Mouse (Mus musculus) hindbrain, embryonic 12.5 days (tissue): ENCODE data around the gene Lmo7. TPM values are rescaled to one million over a fixed set of nuclear protein-coding genes. Genes with fewer than 3 reads are reported as not detected.

Experiments used
- ATAC-seq: fragments of 200-750 bp; cut with Nextera tagmentation; 2 replicates; pipeline ENCODE4 v1.8.0; 2017; ENCODE audit warnings: moderate TSS enrichment; ENCODE audit not compliant: low FRiP score
- H3K27ac ChIP-seq: fragments of 300-500 bp; sonication (generic); 2 replicates; pipeline ENCODE4 v1.5.1; 2016; ENCODE audit warnings: mild to moderate bottlenecking
- H3K27me3 ChIP-seq: fragments of 300-500 bp; sonication (generic); 2 replicates; pipeline ENCODE4 v1.6.1; 2016; ENCODE audit warnings: mild to moderate bottlenecking
- H3K36me3 ChIP-seq: fragments of 300-500 bp; sonication (generic); 2 replicates; pipeline ENCODE4 v1.6.1; 2016; ENCODE audit warnings: mild to moderate bottlenecking
- H3K4me1 ChIP-seq: fragments of 300-500 bp; sonication (generic); 2 replicates; pipeline ENCODE4 v1.6.1; 2016
- H3K4me2 ChIP-seq: fragments of 300-500 bp; sonication (generic); replicated peaks from 2 replicates; pipeline ENCODE4 v1.6.1; 2016; ENCODE audit warnings: mild to moderate bottlenecking
- H3K4me3 ChIP-seq: fragments of 300-500 bp; sonication (generic); 2 replicates; pipeline ENCODE4 v1.5.1; 2016; ENCODE audit warnings: mild to moderate bottlenecking
- H3K9ac ChIP-seq: fragments of 300-500 bp; sonication (generic); 2 replicates; pipeline ENCODE4 v1.6.1; 2016; ENCODE audit warnings: mild to moderate bottlenecking, moderate library complexity
- H3K9me3 ChIP-seq: fragments of 300-500 bp; sonication (generic); replicated peaks from 2 replicates; pipeline ENCODE4 v1.6.1; 2016; ENCODE audit warnings: mild to moderate bottlenecking
- WGBS: fragments of 180-500 bp; shearing (Covaris S2); methylation state at CpG from one replicate; pipeline ENCODE4 v1.1.7; 2016; 5-methylcytosine and 5-hydroxymethylcytosine counted together
- polyA plus RNA-seq: library from polyadenylated mRNA; unstranded; fragments of >200 nt; fragmentation: Nextera tagmentation; extraction: Ambion mirVana; gene quantifications from 2 replicates; pipeline ENCODE4 v1.2.1, GENCODE M21; 2016

Gene Lmo7
- polyA plus RNA-seq, 1 experiment from 2014 or later, result 4.2 TPM

DNA sequence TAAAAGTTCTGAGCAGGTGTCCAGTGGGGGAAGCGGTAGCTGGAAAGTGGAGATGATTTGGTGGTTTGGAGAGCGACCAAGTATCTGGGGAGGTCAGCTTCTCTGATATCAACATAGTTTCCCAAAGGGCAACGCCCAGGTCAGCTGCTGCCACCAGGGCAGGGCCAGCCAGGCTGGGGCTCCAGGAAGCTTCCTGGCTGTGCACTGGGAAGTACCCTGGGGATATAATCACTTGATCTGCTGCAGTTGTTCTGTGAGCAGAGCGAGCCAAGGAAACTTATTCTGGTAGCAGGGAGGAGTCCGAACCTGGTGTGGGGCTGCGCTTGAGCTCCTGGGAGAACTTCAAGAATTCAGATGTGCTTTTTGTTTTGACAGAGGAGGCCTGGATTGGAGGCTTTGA is 139.4 kb downstream of the Lmo7 start:
- H3K27ac ChIP-seq, result no peak overlapping the region
- no peak overlapping the region for H3K4me2 ChIP-seq
- no peaks in the 10 kb centered on the region for H3K27me3 ChIP-seq
- H3K36me3 ChIP-seq, result no peaks in the 10 kb centered on the region
- no peak overlapping the region for H3K9ac ChIP-seq
- H3K4me1 ChIP-seq, result no peaks in the 10 kb centered on the region
- H3K4me3 ChIP-seq, result no peak overlapping the region
- H3K9me3 ChIP-seq, result no peaks in the 10 kb centered on the region
- ATAC-seq, result no peak
- 80% methylated on average over 6 of the region's 6 CpGs for WGBS

DNA sequence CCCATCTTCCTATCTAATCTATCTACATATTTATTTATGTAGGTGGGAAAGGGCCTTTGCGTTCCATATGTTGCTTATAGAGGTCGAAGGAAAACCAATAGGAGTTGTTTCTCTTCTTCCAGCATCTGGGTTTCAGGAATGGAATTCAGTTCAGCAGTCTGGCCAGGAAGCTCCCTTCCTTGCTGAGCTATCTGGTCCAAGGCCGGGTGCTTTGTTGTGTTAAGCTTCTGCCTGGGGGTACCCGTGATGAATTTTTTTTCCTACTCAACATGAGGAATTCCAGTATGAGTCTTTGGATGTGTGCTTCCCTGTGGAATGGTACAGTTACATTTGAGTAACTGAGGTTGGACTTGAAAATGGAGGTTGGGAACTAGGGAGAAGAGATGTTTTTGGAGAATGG is 139.9 kb downstream of the Lmo7 start:
- no peak for ATAC-seq
- Histone ChIP-seq H3K36me3 (no peaks in the 10 kb centered on the region), H3K4me2 (no peak overlapping the region), H3K9me3 (no peaks in the 10 kb centered on the region), H3K4me1 (no peaks in the 10 kb centered on the region), H3K4me3 (no peak overlapping the region), H3K27ac (no peak overlapping the region), H3K27me3 (no peaks in the 10 kb centered on the region), H3K9ac (no peak overlapping the region)
- WGBS, result 76% methylated on average over 4 of the region's 4 CpGs

DNA sequence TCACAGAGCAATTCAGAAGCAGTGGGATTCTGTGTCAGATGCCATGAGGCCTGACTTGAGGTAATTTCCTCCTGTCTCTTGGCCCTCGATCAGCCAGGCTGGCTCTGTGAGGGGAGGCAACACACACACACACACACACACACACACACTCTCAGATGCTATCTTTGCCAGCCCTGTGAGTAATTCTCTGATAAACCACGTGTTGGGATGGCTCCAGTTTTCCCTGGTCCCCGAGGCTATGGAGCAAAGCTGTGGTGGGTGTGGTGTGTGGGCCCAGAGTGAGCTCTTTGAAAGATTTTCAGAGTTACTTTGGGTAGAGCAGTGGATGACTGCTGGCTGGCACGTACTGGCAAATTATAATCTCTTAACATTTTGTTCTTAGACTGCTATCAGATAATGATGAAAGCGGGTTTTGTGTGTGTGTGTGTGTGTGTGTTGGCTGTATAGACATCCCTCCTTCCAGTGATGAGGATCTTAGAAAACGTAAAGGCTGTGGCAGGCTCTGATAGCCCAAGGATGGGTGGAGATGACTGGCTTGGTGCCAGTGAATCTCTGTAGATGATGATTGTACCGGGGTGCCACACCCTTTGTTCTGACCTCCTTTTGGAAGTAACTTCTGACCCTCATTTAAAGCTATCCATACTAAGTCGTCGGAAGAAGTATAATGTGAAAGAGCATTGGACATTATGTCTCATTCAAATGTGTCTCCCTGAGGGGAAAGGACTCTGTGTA is 140.6 kb downstream of the Lmo7 start:
- H3K9ac ChIP-seq, result no peak overlapping the region
- H3K4me3 ChIP-seq, result no peak overlapping the region
- no peaks in the 10 kb centered on the region for H3K4me1 ChIP-seq
- H3K4me2 ChIP-seq, result no peak overlapping the region
- H3K27me3 ChIP-seq, result no peaks in the 10 kb centered on the region
- no peaks in the 10 kb centered on the region for H3K9me3 ChIP-seq
- no peak for ATAC-seq
- H3K36me3 ChIP-seq, result no peaks in the 10 kb centered on the region
- 75% methylated on average over 9 of the region's 9 CpGs for WGBS
- H3K27ac ChIP-seq, result no peak overlapping the region

DNA sequence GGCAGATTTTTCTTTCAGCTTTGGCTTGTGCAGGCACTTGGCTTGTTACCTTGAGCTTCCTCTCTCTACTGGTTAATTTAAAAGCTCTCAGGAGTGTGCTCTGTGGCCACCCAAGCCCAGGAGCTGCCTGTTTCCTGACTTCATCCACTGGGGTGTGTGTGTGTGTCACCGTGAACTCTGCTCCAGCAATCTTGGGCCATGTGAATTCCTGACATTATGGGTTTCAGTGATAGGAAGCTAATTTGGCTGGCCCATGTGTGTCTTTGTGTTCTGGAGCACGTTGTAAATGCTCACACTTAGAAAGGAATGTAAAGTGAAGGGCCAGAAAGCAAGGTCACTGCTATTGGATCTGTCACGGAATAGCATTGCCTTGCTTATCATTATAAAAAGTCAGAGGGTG is 143.1 kb downstream of the Lmo7 start:
- no peak overlapping the region for H3K4me3 ChIP-seq
- no peak overlapping the region for H3K4me2 ChIP-seq
- H3K9ac ChIP-seq, result no peak overlapping the region
- H3K36me3 ChIP-seq, result no peaks in the 10 kb centered on the region
- H3K4me1 ChIP-seq, result no peaks in the 10 kb centered on the region
- no peak for ATAC-seq
- 79% methylated on average over 3 of the region's 3 CpGs for WGBS
- no peaks in the 10 kb centered on the region for H3K27me3 ChIP-seq
- H3K9me3 ChIP-seq, result no peaks in the 10 kb centered on the region
- H3K27ac ChIP-seq, result no peak overlapping the region

DNA sequence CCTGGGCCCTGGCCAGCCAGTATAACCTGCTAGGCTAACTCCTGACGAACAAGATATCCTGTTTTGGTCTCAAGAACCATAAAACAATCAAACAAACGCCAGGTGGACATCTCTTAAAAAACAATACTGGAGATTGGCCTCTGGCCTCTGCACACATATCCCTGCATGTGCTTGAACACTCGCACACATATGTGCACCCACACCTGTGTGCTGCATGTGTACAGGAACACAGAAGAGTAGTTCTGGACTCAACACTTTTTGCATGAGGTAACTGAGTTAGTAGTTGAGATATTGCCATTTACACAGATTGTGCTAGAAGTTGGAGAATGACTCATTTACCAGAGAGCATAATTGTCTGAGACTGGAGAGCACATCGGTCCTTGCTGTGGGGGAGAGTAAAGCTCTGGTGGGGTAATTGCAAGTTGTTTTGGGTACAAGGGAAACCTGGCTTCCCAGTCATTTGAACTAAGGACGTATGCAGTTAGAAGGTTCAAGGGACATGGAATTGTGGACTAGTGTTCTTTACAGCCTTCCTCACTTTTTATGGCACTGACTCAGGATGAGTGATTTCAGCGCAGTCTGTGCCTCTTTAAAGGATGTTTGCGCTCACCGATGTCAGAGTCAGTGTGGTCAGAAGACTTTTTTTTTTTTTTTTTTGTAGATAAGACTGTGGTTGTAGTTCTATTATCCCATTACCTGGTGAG is 148.7 kb downstream of the Lmo7 start:
- Histone ChIP-seq H3K4me2 (no peak overlapping the region), H3K4me1 (no peaks in the 10 kb centered on the region), H3K27ac (no peak overlapping the region), H3K36me3 (no peaks in the 10 kb centered on the region), H3K9me3 (no peaks in the 10 kb centered on the region), H3K9ac (no peak overlapping the region), H3K4me3 (no peak overlapping the region), H3K27me3 (no peaks in the 10 kb centered on the region)
- WGBS, result 88% methylated on average over 8 of the region's 8 CpGs
- no peak for ATAC-seq

DNA sequence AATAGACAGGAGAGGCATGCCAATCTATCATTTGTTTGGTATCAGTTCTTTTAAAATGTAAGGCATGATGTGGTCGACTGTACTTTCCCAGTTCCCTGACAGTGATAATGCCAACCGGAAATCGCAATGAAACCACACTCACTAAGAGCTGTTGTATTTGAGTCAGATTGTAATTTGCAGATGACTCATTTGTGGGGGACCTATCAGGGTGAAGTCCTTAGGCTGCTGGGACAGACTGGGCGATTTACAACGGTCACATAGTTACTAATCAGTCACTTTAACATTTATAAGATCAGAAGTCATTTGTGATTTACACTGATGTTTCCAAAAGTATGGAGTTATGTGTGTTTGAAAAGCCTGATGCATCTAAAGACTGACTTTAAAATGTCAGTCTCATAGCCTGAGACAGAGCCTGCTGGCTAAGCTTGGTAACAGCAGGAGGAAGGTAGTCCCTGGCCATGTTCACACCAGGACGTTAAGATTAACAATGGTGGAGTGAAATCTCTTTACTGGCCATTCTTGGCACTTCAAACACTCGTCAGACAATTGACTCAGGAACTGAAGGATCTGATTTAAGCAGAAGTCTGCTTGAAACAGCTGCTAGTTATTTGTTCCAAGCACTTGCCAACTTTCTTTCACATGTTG is 149.4 kb downstream of the Lmo7 start:
- no peak for ATAC-seq
- Histone ChIP-seq H3K27me3 (no peaks in the 10 kb centered on the region), H3K4me2 (no peak overlapping the region), H3K9me3 (no peaks in the 10 kb centered on the region), H3K36me3 (no peaks in the 10 kb centered on the region), H3K4me3 (no peak overlapping the region), H3K27ac (no peak overlapping the region), H3K9ac (no peak overlapping the region), H3K4me1 (no peaks in the 10 kb centered on the region)
- WGBS, result 50% methylated on average over 7 of the region's 7 CpGs

DNA sequence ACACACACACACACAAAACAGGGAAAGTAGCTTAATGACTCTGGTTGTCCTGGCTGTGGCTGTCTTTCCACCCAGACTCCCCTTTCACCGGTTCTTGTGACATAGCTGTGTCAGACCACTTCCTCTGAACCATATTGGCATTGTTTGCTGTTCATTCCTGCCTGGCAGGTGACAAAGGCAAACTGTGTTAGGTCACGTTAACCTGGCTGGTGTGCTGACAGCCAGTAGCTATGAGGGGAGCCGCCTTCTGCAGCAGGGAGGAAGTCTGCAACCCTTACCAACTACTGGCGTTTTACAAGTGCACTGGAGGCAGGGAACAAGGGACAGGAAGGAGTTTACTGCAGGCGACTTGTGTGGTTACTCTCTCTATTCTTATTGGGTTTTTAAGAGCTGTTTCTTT is 153.2 kb downstream of the Lmo7 start:
- Histone ChIP-seq H3K4me3 (no peak overlapping the region), H3K9ac (no peak overlapping the region), H3K36me3 (no peaks in the 10 kb centered on the region), H3K27ac (no peak overlapping the region), H3K9me3 (no peaks in the 10 kb centered on the region), H3K4me2 (no peak overlapping the region), H3K27me3 (no peaks in the 10 kb centered on the region), H3K4me1 (no peaks in the 10 kb centered on the region)
- 47% methylated on average over 5 of the region's 5 CpGs for WGBS
- no peak for ATAC-seq

DNA sequence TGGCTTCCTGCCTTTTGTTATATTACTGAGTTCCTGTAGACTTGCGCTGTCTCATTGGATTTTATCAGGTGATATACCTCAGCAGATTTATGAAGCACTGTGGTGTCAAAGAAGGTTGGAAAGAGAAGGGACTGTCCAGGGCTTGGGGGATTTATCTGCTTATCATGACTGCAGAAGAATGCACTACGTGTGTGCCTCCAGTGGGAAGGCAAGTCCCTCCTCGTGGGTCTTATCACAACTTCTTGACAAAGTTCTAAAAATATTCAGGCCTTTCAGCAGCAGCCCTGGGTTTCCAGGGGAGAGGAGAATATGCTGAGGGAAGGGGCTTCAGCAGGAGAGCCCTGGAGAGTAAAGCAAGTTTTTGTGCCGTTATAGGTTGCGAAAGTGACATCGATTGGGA is 154.0 kb downstream of the Lmo7 start:
- 87% methylated on average over 6 of the region's 6 CpGs for WGBS
- no peaks in the 10 kb centered on the region for H3K4me1 ChIP-seq
- ATAC-seq, result no peak

DNA sequence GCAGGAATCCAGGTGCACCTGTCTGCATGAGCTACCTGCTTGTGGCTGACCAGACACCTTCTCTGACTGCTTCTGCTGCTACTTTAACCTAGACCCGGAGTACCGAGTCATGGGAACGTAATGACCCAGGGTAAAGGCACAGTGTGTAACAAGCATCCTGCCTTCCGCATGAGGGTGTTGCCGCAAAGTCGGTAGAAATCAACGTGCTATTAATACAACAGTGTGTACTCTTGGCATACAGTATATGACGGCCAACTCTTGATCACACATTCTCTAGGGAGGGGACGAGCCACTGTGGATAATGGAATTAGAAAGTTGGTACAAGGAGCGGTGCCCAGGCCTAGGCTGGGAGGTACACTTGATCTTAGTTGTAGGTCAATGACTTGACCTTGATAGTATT is 156.6 kb downstream of the Lmo7 start:
- Histone ChIP-seq H3K36me3 (no peaks in the 10 kb centered on the region), H3K4me3 (no peak overlapping the region), H3K9ac (no peak overlapping the region), H3K27ac (no peak overlapping the region), H3K27me3 (no peaks in the 10 kb centered on the region), H3K4me1 (no peaks in the 10 kb centered on the region), H3K4me2 (no peak overlapping the region), H3K9me3 (no peaks in the 10 kb centered on the region)
- WGBS, result 96% methylated on average over 10 of the region's 10 CpGs
- no peak for ATAC-seq

More for the DNA sequence above, 154.0 kb downstream of the Lmo7 start:
- H3K27me3 ChIP-seq, result no peaks in the 10 kb centered on the region
- no peak overlapping the region for H3K27ac ChIP-seq
- H3K9ac ChIP-seq, result no peak overlapping the region
- no peaks in the 10 kb centered on the region for H3K36me3 ChIP-seq
- H3K4me2 ChIP-seq, result no peak overlapping the region
- H3K9me3 ChIP-seq, result no peaks in the 10 kb centered on the region
- no peak overlapping the region for H3K4me3 ChIP-seq

DNA sequence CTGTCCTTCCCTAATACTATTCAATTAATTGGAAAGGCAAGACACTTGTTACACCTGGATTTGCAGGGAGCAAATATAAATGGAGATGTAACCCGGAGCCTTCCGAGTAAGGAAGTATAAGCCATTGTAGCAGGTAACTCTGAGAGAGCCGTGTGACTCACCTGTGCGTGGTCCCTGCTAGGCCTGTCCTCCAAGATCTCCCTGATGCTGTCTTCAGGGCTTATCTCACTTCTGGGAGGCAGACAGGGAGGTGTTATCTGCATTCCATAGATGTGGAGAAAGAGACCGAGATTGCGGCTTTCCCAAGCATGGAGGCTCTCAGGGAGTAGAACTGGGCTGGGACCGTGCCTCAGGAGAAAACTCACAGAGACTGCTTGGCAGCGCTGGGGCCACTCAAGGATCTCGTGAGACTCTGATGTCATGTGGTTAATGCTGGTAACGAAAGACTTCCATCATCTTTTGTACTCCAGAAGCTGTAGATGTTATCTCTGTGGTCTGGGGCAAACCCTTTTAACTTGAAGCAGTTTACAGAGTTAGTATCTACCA is 162.2 kb downstream of the Lmo7 start:
- H3K27ac ChIP-seq, result no peak overlapping the region
- no peaks in the 10 kb centered on the region for H3K4me1 ChIP-seq
- no peak overlapping the region for H3K4me3 ChIP-seq
- no peaks in the 10 kb centered on the region for H3K27me3 ChIP-seq
- no peaks in the 10 kb centered on the region for H3K9me3 ChIP-seq
- no peak overlapping the region for H3K9ac ChIP-seq
- WGBS, result 88% methylated on average over 10 of the region's 10 CpGs
- no peak overlapping the region for H3K4me2 ChIP-seq
- no peak for ATAC-seq
- no peaks in the 10 kb centered on the region for H3K36me3 ChIP-seq

DNA sequence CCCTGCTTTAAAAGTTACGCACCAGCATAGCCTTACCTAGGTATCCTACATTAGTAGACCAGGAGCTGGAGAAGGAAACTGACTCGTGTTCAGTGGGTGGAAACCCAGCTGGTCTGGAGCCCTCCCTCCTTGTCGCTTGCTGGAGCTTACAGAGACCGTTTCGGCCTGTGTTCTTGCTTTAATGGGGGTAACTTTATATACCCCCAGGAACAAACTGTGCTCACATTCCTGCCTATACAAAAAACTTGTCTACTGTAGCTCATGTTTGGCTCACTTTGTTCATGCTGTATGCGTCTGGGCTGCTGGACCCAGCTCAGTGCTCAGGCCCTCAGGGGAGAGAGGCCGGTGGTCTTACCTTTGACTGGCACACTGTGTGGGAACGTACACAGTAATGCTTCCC is 162.7 kb downstream of the Lmo7 start:
- no peak for ATAC-seq
- Histone ChIP-seq H3K27me3 (no peaks in the 10 kb centered on the region), H3K9me3 (no peaks in the 10 kb centered on the region), H3K9ac (no peak overlapping the region), H3K4me2 (no peak overlapping the region), H3K36me3 (no peaks in the 10 kb centered on the region), H3K27ac (no peak overlapping the region), H3K4me3 (no peak overlapping the region), H3K4me1 (no peaks in the 10 kb centered on the region)
- WGBS, result 72% methylated on average over 8 of the region's 8 CpGs

DNA sequence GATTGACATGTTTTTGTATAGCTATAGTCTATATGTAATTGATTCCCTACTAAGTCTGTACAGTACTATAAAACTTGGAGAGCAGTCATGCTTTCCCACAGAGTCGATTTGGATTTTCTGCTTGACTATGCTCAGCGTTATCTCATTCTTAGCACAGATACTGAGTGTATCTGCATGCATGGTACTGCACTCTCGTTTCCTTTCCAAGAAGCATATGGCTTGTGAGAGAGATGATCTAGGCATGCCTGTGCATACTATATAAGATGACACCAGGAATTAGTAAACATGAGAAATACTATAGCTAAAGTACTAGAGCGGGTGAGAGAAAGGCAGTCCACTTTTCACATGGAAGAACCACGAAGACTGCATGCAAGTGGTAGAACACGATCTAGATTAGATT is 163.5 kb downstream of the Lmo7 start:
- H3K9ac ChIP-seq, result no peak overlapping the region
- WGBS, result 90% methylated on average over 6 of the region's 6 CpGs

More for the DNA sequence above, 163.5 kb downstream of the Lmo7 start:
- ATAC-seq, result no peak
- Histone ChIP-seq H3K4me3 (no peak overlapping the region), H3K4me2 (no peak overlapping the region), H3K36me3 (no peaks in the 10 kb centered on the region), H3K9me3 (no peaks in the 10 kb centered on the region), H3K4me1 (no peaks in the 10 kb centered on the region), H3K27ac (no peak overlapping the region), H3K27me3 (no peaks in the 10 kb centered on the region)
